ENCODE assay signal across 14 mouse cellular contexts in the genomic region with DNA sequence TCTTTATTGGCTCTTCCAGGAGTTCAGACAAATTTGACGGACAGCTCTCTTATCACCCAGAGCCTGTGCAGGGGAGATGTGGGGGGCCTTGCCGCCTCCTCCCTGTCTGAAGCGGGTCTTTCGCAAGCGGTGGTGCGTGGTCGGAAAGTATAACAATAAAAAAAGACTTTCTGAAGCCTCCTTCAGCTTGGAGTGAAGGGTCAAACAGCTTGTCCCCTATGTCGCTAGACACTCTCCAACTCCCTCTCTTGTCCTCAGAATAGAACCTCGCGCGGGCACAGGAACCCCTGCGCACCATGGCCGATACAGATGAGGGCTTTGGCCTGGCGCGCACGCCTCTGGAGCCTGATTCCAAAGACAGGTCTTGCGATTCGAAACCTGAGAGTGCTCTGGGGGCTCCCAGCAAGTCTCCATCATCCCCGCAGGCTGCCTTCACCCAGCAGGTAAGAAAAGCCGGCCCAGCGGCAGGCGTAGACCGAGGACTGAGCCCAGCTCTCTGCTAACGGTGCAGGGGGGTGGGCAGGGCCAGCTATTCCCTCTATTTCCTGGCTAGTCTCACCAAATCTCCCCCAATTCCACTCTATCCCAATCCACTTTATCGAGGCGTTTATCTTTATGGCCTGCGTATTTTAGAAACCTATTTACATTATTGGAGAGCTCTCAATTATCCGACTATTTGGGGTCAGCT. TPM values are rescaled to one million over a fixed set of nuclear protein-coding genes. Genes with fewer than 3 reads are reported as not detected.
DNase-seq lines count a peak whose midpoint lies in the region; ATAC-seq and TF ChIP-seq lines count a peak whose summit lies in the region.
"Had no signal": no experiment of that assay in that cellular context is flagged by ENCODE, and none has a peak within 500 bp of the region (broad histone marks: within the 10 kb centered on the region; RNA-seq: fewer than 3 reads in every experiment).

No protein-coding gene starts in this region.

- no peak overlapping the region for H3K9ac ChIP-seq in hindbrain, embryonic 13.5 days
- H3K9ac ChIP-seq in stomach, embryonic 15.5 days, result no peak overlapping the region
- no peak overlapping the region for H3K9ac ChIP-seq in stomach, postnatal 0 days (ENCODE audit: low read length)
- H3K9ac ChIP-seq in heart, embryonic 15.5 days, result peak overlapping the region; percentile 72
- H3K9ac ChIP-seq: forebrain, postnatal 0 days had no signal

- 0 out of 2 replicates have a peak, but pooled peaks cover 5% of the 10 kb centered on the region for H3K4me1 ChIP-seq in hindbrain, embryonic 10.5 days (replicated peaks)
- H3K4me1 ChIP-seq in hindbrain, embryonic 13.5 days (replicated peaks), result no peaks in the 10 kb centered on the region
- H3K4me1 ChIP-seq in stomach, embryonic 15.5 days, result peaks cover 12% of the 10 kb centered on the region; the same call in 1 of the 2 replicates
- no peaks in the 10 kb centered on the region for H3K4me1 ChIP-seq in stomach, postnatal 0 days (replicated peaks; ENCODE audit: control insufficient read depth, insufficient read depth)
- H3K4me1 ChIP-seq in heart, embryonic 15.5 days (replicated peaks), result peaks cover 26% of the 10 kb centered on the region

- no peak overlapping the region for H3K27ac ChIP-seq in hindbrain, embryonic 10.5 days
- H3K27ac ChIP-seq in hindbrain, embryonic 13.5 days, result no peak overlapping the region
- H3K27ac ChIP-seq in stomach, embryonic 15.5 days, result no peak overlapping the region
- H3K27ac ChIP-seq in stomach, postnatal 0 days (replicated peaks), result no peak overlapping the region
- H3K27ac ChIP-seq in heart, embryonic 15.5 days, result peak overlapping the region; percentile 91

- H3K4me3 ChIP-seq in hindbrain, embryonic 10.5 days, result no peak overlapping the region
- no peak overlapping the region for H3K4me3 ChIP-seq in hindbrain, embryonic 13.5 days
- no peak overlapping the region for H3K4me3 ChIP-seq in stomach, embryonic 15.5 days (replicated peaks)
- H3K4me3 ChIP-seq in stomach, postnatal 0 days (ENCODE audit: low read depth, low read length), result no peak overlapping the region
- peak overlapping the region; percentile 60 for H3K4me3 ChIP-seq in heart, embryonic 15.5 days

- no peaks in the 10 kb centered on the region for H3K36me3 ChIP-seq in hindbrain, embryonic 10.5 days
- no peaks in the 10 kb centered on the region for H3K36me3 ChIP-seq in hindbrain, embryonic 13.5 days
- H3K36me3 ChIP-seq in stomach, embryonic 15.5 days, result no peaks in the 10 kb centered on the region
- no peaks in the 10 kb centered on the region for H3K36me3 ChIP-seq in stomach, postnatal 0 days (ENCODE audit: control insufficient read depth, insufficient read depth, low read length)
- H3K36me3 ChIP-seq in heart, embryonic 15.5 days, result no peaks in the 10 kb centered on the region

- intact Hi-C loops in gastrocnemius, postnatal 36 days (cut with DNase I), result no loop called here

- no peak for TF ChIP-seq CTCF in stomach, postnatal 0 days (IDR thresholded peaks at IDR 0.05; ENCODE audit: low read depth)

- no peak for TF ChIP-seq EP300 in stomach, postnatal 0 days (optimal IDR thresholded peaks at IDR 0.05)

- no peaks in the 10 kb centered on the region for H3K9me3 ChIP-seq in hindbrain, embryonic 10.5 days
- no peaks in the 10 kb centered on the region for H3K9me3 ChIP-seq in hindbrain, embryonic 13.5 days
- no peaks in the 10 kb centered on the region for H3K9me3 ChIP-seq in stomach, embryonic 15.5 days
- no peaks in the 10 kb centered on the region for H3K9me3 ChIP-seq in stomach, postnatal 0 days (ENCODE audit: control insufficient read depth, low read length)
- H3K9me3 ChIP-seq in heart, embryonic 15.5 days (replicated peaks), result no peaks in the 10 kb centered on the region

- ATAC-seq in hindbrain, embryonic 13.5 days (ENCODE audit: low FRiP score), result no peak
- no peak for ATAC-seq in stomach, embryonic 15.5 days (ENCODE audit: insufficient read depth, low FRiP score, low read depth)
- no peak for ATAC-seq in stomach, postnatal 0 days (ENCODE audit: low FRiP score, low TSS enrichment)
- no peak for ATAC-seq in heart, embryonic 15.5 days (replicated peaks; ENCODE audit: insufficient number of reproducible peaks, insufficient read depth, low FRiP score, low read depth)
- ATAC-seq: forebrain, postnatal 0 days had no signal

- H3K27me3 ChIP-seq in hindbrain, embryonic 10.5 days (ENCODE audit: insufficient read depth, poor library complexity, severe bottlenecking), result peaks cover 100% of the 10 kb centered on the region
- peaks cover 100% of the 10 kb centered on the region for H3K27me3 ChIP-seq in hindbrain, embryonic 13.5 days
- peaks cover 88% of the 10 kb centered on the region for H3K27me3 ChIP-seq in stomach, embryonic 15.5 days (replicated peaks)
- H3K27me3 ChIP-seq in stomach, postnatal 0 days (ENCODE audit: control insufficient read depth, insufficient read depth, low read length), result peaks cover 26% of the 10 kb centered on the region
- peaks cover 16% of the 10 kb centered on the region for H3K27me3 ChIP-seq in heart, embryonic 15.5 days

- WGBS in hindbrain, embryonic 10.5 days, result 1% methylated on average over 28 of the region's 28 CpGs
- 2% methylated on average over 28 of the region's 28 CpGs for WGBS in hindbrain, embryonic 13.5 days
- WGBS in stomach, embryonic 15.5 days, result 3% methylated on average over 28 of the region's 28 CpGs
- 6% methylated on average over 28 of the region's 28 CpGs for WGBS in stomach, postnatal 0 days
- 2% methylated on average over 28 of the region's 28 CpGs for WGBS in heart, embryonic 15.5 days

- peak; percentile 57 for DNase-seq in hindbrain, embryonic 10.5 days (ENCODE audit: low spot score)
- no peak for DNase-seq in stomach, postnatal 0 days (ENCODE audit: low spot score)
- no peak for DNase-seq in gastrocnemius, postnatal 36 days
- DNase-seq in cerebellum, postnatal 36 days, result no peak
- DNase-seq in left cerebral cortex, adult 8-10 months (ENCODE audit: low spot score in 2 of 2), result no peak
- DNase-seq: adrenal gland, postnatal 25 days; B cell, adult 2 months; cerebellum, adult 9-10 months had no signal

- no peak overlapping the region for H3K4me2 ChIP-seq in hindbrain, embryonic 13.5 days
- 0 out of 2 replicates have a peak overlapping the region, but pooled peaks have one; percentile 8 for H3K4me2 ChIP-seq in stomach, embryonic 15.5 days
- H3K4me2 ChIP-seq in stomach, postnatal 0 days (replicated peaks; ENCODE audit: low read depth), result no peak overlapping the region
- peak overlapping the region; percentile 73 for H3K4me2 ChIP-seq in heart, embryonic 15.5 days

RNA-seq across cellular contexts. Expression of gene Tbx5, which starts 4.3 kb away (rescaled TPM):
- not detected in 2 replicates for polyA plus RNA-seq in hindbrain, embryonic 10.5 days (2016; fragmentation: Nextera tagmentation; extraction: Ambion mirVana)
- not detected in 2 replicates for polyA plus RNA-seq in hindbrain, embryonic 13.5 days (2015; fragmentation: Nextera tagmentation; extraction: Ambion mirVana)
- 0.23 and 0.62 TPM in 2 replicates for polyA plus RNA-seq in stomach, embryonic 15.5 days (2015; fragmentation: Nextera tagmentation; extraction: Ambion mirVana)
- 0.05 and 0.27 TPM in 2 replicates for polyA plus RNA-seq in stomach, postnatal 0 days (2015; fragmentation: Nextera tagmentation; extraction: Ambion mirVana)
- polyA plus RNA-seq in heart, embryonic 15.5 days (2015; fragmentation: Nextera tagmentation; extraction: Ambion mirVana), result 30.1 and 33.8 TPM in 2 replicates
- not detected for total RNA-seq in gastrocnemius, postnatal 36 days (2021)
- total RNA-seq in left cerebral cortex, adult 8-10 months (2022), result not detected
- total RNA-seq: left cerebral cortex, postnatal 14 days had no signal
- polyA plus RNA-seq: forebrain, postnatal 0 days; large intestine, adult 2 months had no signal

Comparison
In these comparisons a context has a peak if more than half of its experiments do, and no peak if none do; other contexts are left out.
1. H3K4me2 ChIP-seq: peak in stomach, embryonic 15.5 days (single experiment) and heart, embryonic 15.5 days (single experiment); none in hindbrain, embryonic 13.5 days (single experiment) and stomach, postnatal 0 days (single experiment).
2. RNA of gene Tbx5, which starts 4.3 kb away (polyA plus RNA-seq): 30.1 to 33.8 TPM in heart, embryonic 15.5 days; 0.23 to 0.62 TPM in stomach, embryonic 15.5 days, 0.05 to 0.27 TPM in stomach, postnatal 0 days, not detected in hindbrain, embryonic 10.5 days and not detected in hindbrain, embryonic 13.5 days; every median in the first group is over 10 times any median in the second.